Comparison of ENCODE assay signal across 23 mouse cellular contexts in genomic region chr17:89200575-89200974, GRCm38 (mm10). TPM values are rescaled to one million over a fixed set of nuclear protein-coding genes. Genes with fewer than 3 reads are reported as not detected.
A peak's percentile ranks its signal among the peaks of the same experiment; 100 is the strongest.
DNase-seq lines count a peak whose midpoint lies in the region; TF ChIP-seq lines count a peak whose summit lies in the region.
"Had no signal": no experiment of that assay in that cellular context is flagged by ENCODE, and none has a peak within 500 bp of the region (broad histone marks: within the 10 kb centered on the region; RNA-seq: fewer than 3 reads in every experiment).

Fshr (minus strand) TSS chr17:89200675.

- no peaks in the 10 kb centered on the region for H3K27me3 ChIP-seq in testis, adult 2 months (ENCODE audit: control insufficient read depth, insufficient read depth, low read length)
- no peaks in the 10 kb centered on the region for H3K27me3 ChIP-seq in C2C12 (ENCODE audit: control insufficient read depth, insufficient read depth, insufficient read length)
- H3K27me3 ChIP-seq: Patski had no signal

- DNase-seq in ovary, postnatal 36 days (ENCODE audit: low spot score), result peak; percentile 14
- DNase-seq in ovary, postnatal 14 days (ENCODE audit: low spot score), result no peak
- DNase-seq in testis, postnatal 14 days (ENCODE audit: low spot score), result no peak
- DNase-seq in testis, postnatal 10 days (ENCODE audit: low spot score), result peak; percentile 42
- DNase-seq in spleen, postnatal 4 days (ENCODE audit: low spot score in 2 of 2), result no peak
- DNase-seq in right cerebral cortex, postnatal 4 days, result no peak
- DNase-seq: adrenal gland, adult 2 months; adrenal gland, adult 8-10 months; adrenal gland, postnatal 10 days; adrenal gland, postnatal 14 days; adrenal gland, postnatal 25 days; adrenal gland, postnatal 36 days; B cell, adult 2 months; cerebellum, adult 11 months; cerebellum, adult 11-12 months; cerebellum, adult 18-20 months had no signal

- TF ChIP-seq POLR2A in testis, adult 2 months (IDR thresholded peaks at IDR 0.05; ENCODE audit: control insufficient read depth, low read depth, low read length), result no peak

- TF ChIP-seq CTCF in testis, adult 2 months (IDR thresholded peaks at IDR 0.05; ENCODE audit: control insufficient read depth, insufficient read depth, insufficient replicate concordance, low read depth, low read length), result no peak
- no peak for TF ChIP-seq CTCF in C2C12 (IDR thresholded peaks at IDR 0.05; ENCODE audit: control insufficient read depth, insufficient read depth, insufficient read length)

- peaks cover 3% of the 10 kb centered on the region for H3K4me1 ChIP-seq in testis, adult 2 months (ENCODE audit: control insufficient read depth, insufficient read depth, low read length)

- H3K4me3 ChIP-seq in testis, adult 2 months (ENCODE audit: control insufficient read depth, low read depth, low read length), result peak within 1 kb of the TSS; percentile 31
- H3K4me3 ChIP-seq in C2C12 (ENCODE audit: insufficient read depth, poor library complexity, severe bottlenecking), result no peak within 1 kb of the TSS

- no peaks in the 10 kb centered on the region for H3K36me3 ChIP-seq in testis, adult 2 months (ENCODE audit: control insufficient read depth, insufficient read depth, low read length)
- no peaks in the 10 kb centered on the region for H3K36me3 ChIP-seq in C2C12 (ENCODE audit: control insufficient read depth, insufficient read depth)
- H3K36me3 ChIP-seq: G1E had no signal

- no peaks in the 10 kb centered on the region for H3K79me3 ChIP-seq in C2C12 (ENCODE audit: low read depth)

- no peak within 1 kb of the TSS for H3ac ChIP-seq in C2C12 (ENCODE audit: control insufficient read depth, insufficient read length, low read depth)

- 0 out of 2 replicates have a peak within 1 kb of the TSS, but pooled peaks have one; percentile 6 for H3K27ac ChIP-seq in testis, adult 2 months (ENCODE audit: control insufficient read depth, insufficient read depth, low read depth, low read length)

- no peaks in the 10 kb centered on the region for H3K79me2 ChIP-seq in C2C12 (ENCODE audit: control insufficient read depth, insufficient read depth)

TF ChIP-seq in C2C12, 6 proteins besides CTCF, POLR2A, EP300 and RAD21:
- peak; percentile 2 for TF ChIP-seq USF1 (IDR thresholded peaks at IDR 0.05; ENCODE audit: low read depth)
- no peak for TF ChIP-seq MYOG (IDR thresholded peaks at IDR 0.05; ENCODE audit: control insufficient read depth, extremely low read depth, insufficient read length)
- TF ChIP-seq FOSL1 (IDR thresholded peaks at IDR 0.05; ENCODE audit: insufficient read depth, low read length, poor library complexity, severe bottlenecking), result no peak
- TF ChIP-seq MAX (IDR thresholded peaks at IDR 0.05), result no peak
- no peak for TF ChIP-seq MYOD1 (IDR thresholded peaks at IDR 0.05; ENCODE audit: control insufficient read depth, insufficient read length, low read depth)
- no peak for TF ChIP-seq CEBPB (IDR thresholded peaks at IDR 0.05; ENCODE audit: low read depth)

RNA-seq across cellular contexts. Expression of gene Fshr, which starts in this region (rescaled TPM):
- 1.7 and 2.4 TPM in 2 replicates for polyA plus RNA-seq in testis, adult 2 months (2012; rRNA removed)
- polyA plus RNA-seq in C2C12 (2012; fragmentation: generic; extraction: Trizol), result not detected
- polyA plus RNA-seq: activated CD4-positive, CD25-positive, alpha-beta regulatory T cell, adult 4 months; adrenal gland, adult 2 months; brain, embryonic 14.5 days; CD4-positive, CD25-positive, alpha-beta regulatory T cell, adult 4 months; G1E; Patski had no signal

Comparison
In these comparisons a context has a peak if more than half of its experiments do, and no peak if none do; other contexts are left out.
1. DNase-seq: peak in ovary, postnatal 36 days (single experiment) and testis, postnatal 10 days (single experiment); none in ovary, postnatal 14 days (single experiment), testis, postnatal 14 days (single experiment), spleen, postnatal 4 days (0 of 2) and right cerebral cortex, postnatal 4 days (single experiment).